Mouse (Mus musculus): ENCODE results near the gene Babam2. TPM values are rescaled to one million over a fixed set of nuclear protein-coding genes. Genes with fewer than 3 reads are reported as not detected.

The Babam2 gene
- polyA plus RNA-seq, 2 experiments, result 15.3 to 21.2 TPM

DNA sequence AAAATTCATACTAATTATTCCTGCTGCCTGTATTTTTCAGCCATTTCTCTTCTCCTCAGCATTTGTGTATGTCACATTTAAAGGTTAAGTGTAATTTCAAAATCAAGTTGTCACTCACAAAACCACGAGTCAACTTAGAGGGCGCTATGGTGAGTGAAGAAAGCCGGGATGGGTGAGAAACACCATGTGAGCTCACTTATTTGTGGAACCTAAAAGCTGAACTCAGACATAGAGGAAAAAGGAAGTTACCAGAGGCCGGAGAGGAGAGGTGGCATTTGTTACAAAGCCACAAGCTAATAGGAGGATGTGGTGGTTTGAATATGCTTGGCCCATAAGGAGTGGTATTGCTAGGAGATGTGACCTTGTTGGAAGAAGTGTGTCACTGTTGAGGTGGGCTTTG, 17.3 kb upstream of the Babam2 start:
- no peak overlapping the region for H3K27ac ChIP-seq
- no peak overlapping the region for H3K9ac ChIP-seq (replicated peaks)
- WGBS (ENCODE audit: insufficient replicate concordance), result 62% methylated on average over 4 of the region's 4 CpGs
- H3K4me1 ChIP-seq (replicated peaks; ENCODE audit: control insufficient read depth in 2 of 2, insufficient read depth in 2 of 2, low read length in 1 of 2), result peaks cover 5% of the 10 kb centered on the region in 2 experiments; a peak in 3 of 4 replicates
- no peak overlapping the region for H3K4me2 ChIP-seq (ENCODE audit: low read depth)
- no peak overlapping the region for H3K4me3 ChIP-seq (ENCODE audit: insufficient read depth in 1 of 2, low read depth in 2 of 2, low read length in 2 of 2)
- H3K36me3 ChIP-seq (replicated peaks; ENCODE audit: control insufficient read depth, insufficient read depth, low read depth), result no peaks in the 10 kb centered on the region
- no peaks in the 10 kb centered on the region for H3K27me3 ChIP-seq (ENCODE audit: control insufficient read depth, insufficient read depth, low read length)
- DNase-seq (ENCODE audit: low read depth in 3 of 3, low spot score in 3 of 3) (no peak), ATAC-seq (ENCODE audit: insufficient read depth) (no peak)
- TF ChIP-seq CTCF (IDR thresholded peaks at IDR 0.05; ENCODE audit: low read depth), result no peak
- no peak for TF ChIP-seq EP300 (IDR thresholded peaks at IDR 0.05; ENCODE audit: low read depth)
- H3K9me3 ChIP-seq (ENCODE audit: control insufficient read depth, low read length), result no peaks in the 10 kb centered on the region

DNA sequence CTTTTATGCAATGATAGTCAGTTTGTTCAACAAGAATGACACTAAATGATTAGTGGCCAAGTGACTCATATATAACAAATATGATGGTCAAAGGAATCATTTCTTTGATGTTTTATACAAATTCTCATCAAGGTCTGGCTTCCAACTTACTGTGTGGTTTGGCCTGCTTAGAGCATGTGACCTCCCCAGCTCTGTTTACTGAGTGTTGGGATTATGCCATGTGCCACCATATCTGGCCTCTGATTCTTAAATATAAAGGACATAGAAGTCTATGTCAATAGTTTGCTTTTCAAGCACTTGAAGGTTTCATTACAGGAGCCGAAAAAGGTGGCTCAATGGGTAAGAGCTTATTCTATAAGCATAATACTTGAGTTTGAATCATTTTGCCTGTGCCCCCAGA, 15.2 kb upstream of the Babam2 start:
- Histone ChIP-seq H3K9me3 (ENCODE audit: control insufficient read depth, low read length) (no peaks in the 10 kb centered on the region), H3K4me2 (ENCODE audit: low read depth) (no peak overlapping the region), H3K4me1 (replicated peaks; ENCODE audit: control insufficient read depth in 2 of 2, insufficient read depth in 2 of 2, low read length in 1 of 2) (peaks cover 14% of the 10 kb centered on the region in 2 experiments), H3K4me3 (ENCODE audit: insufficient read depth in 1 of 2, low read depth in 2 of 2, low read length in 2 of 2) (no peak overlapping the region), H3K36me3 (replicated peaks; ENCODE audit: control insufficient read depth, insufficient read depth, low read depth) (no peaks in the 10 kb centered on the region), H3K9ac (replicated peaks) (no peak overlapping the region), H3K27me3 (ENCODE audit: control insufficient read depth, insufficient read depth, low read length) (no peaks in the 10 kb centered on the region), H3K27ac (no peak overlapping the region)
- ATAC-seq (ENCODE audit: insufficient read depth) (no peak), DNase-seq (ENCODE audit: low read depth in 3 of 3, low spot score in 3 of 3) (no peak)
- 80% methylated on average over 1 of the region's 1 CpGs for WGBS (ENCODE audit: insufficient replicate concordance)
- TF ChIP-seq CTCF (IDR thresholded peaks at IDR 0.05; ENCODE audit: low read depth), result no peak
- no peak for TF ChIP-seq EP300 (IDR thresholded peaks at IDR 0.05; ENCODE audit: low read depth)

- Histone ChIP-seq H3K27me3 (ENCODE audit: control insufficient read depth, insufficient read depth, low read length) (no peaks in the 10 kb centered on the region), H3K4me3 (ENCODE audit: insufficient read depth in 1 of 2, low read depth in 2 of 2, low read length in 2 of 2) (peak overlapping the region; percentile 34 to 49; a peak in 3 of 4 replicates), H3K9ac (replicated peaks) (peak overlapping the region; percentile 48), H3K4me2 (ENCODE audit: low read depth) (peak overlapping the region; percentile 67), H3K36me3 (replicated peaks; ENCODE audit: control insufficient read depth, insufficient read depth, low read depth) (no peaks in the 10 kb centered on the region), H3K4me1 (replicated peaks; ENCODE audit: control insufficient read depth in 2 of 2, insufficient read depth in 2 of 2, low read length in 1 of 2) (peaks cover 23 to 25% of the 10 kb centered on the region in 2 experiments), H3K27ac (peak overlapping the region; percentile 79), H3K9me3 (ENCODE audit: control insufficient read depth, low read length) (no peaks in the 10 kb centered on the region)
- ATAC-seq (ENCODE audit: insufficient read depth), result peak; percentile 99
- WGBS (ENCODE audit: insufficient replicate concordance), result 11% methylated on average over 2 of the region's 2 CpGs
- TF ChIP-seq CTCF (IDR thresholded peaks at IDR 0.05; ENCODE audit: low read depth), result no peak
- peak; percentile 88 for TF ChIP-seq EP300 (IDR thresholded peaks at IDR 0.05; ENCODE audit: low read depth)
- peak; percentile 75 to 78 (median 78) for DNase-seq (ENCODE audit: low read depth in 3 of 3, low spot score in 3 of 3)
These were observed 11.4 kb upstream of the Babam2 start for GRCm38 (mm10) chr5:31686040-31686439.

- peak; percentile 74 for TF ChIP-seq EP300 (IDR thresholded peaks at IDR 0.05; ENCODE audit: low read depth)
- no peak for TF ChIP-seq CTCF (IDR thresholded peaks at IDR 0.05; ENCODE audit: low read depth)
- peak in 1 of 3 experiments; percentile 43 for DNase-seq (ENCODE audit: low read depth in 3 of 3, low spot score in 3 of 3)
- H3K27ac ChIP-seq, result peak overlapping the region; percentile 66
- H3K9ac ChIP-seq (replicated peaks), result 0 out of 2 replicates have a peak overlapping the region, but pooled peaks have one; percentile 23
- H3K4me2 ChIP-seq (ENCODE audit: low read depth), result peak overlapping the region; percentile 25
- no peak overlapping the region for H3K4me3 ChIP-seq (ENCODE audit: insufficient read depth in 1 of 2, low read depth in 2 of 2, low read length in 2 of 2)
- H3K27me3 ChIP-seq (ENCODE audit: control insufficient read depth, insufficient read depth, low read length), result no peaks in the 10 kb centered on the region
- 24% methylated on average over 3 of the region's 3 CpGs for WGBS (ENCODE audit: insufficient replicate concordance)
- peaks cover 23 to 25% of the 10 kb centered on the region in 2 experiments for H3K4me1 ChIP-seq (replicated peaks; ENCODE audit: control insufficient read depth in 2 of 2, insufficient read depth in 2 of 2, low read length in 1 of 2)
- H3K9me3 ChIP-seq (ENCODE audit: control insufficient read depth, low read length), result no peaks in the 10 kb centered on the region
- no peaks in the 10 kb centered on the region for H3K36me3 ChIP-seq (replicated peaks; ENCODE audit: control insufficient read depth, insufficient read depth, low read depth)
- ATAC-seq (ENCODE audit: insufficient read depth), result peak; percentile 32; the same call in 1 of the 2 replicates
These were observed 9.5 kb upstream of the Babam2 start for GRCm38 (mm10) chr5:31687972-31688371.

- no peaks in the 10 kb centered on the region for H3K36me3 ChIP-seq (replicated peaks; ENCODE audit: control insufficient read depth, insufficient read depth, low read depth)
- no peaks in the 10 kb centered on the region for H3K9me3 ChIP-seq (ENCODE audit: control insufficient read depth, low read length)
- H3K4me3 ChIP-seq (ENCODE audit: insufficient read depth in 1 of 2, low read depth in 2 of 2, low read length in 2 of 2), result no peak overlapping the region
- ATAC-seq (ENCODE audit: insufficient read depth) (no peak), DNase-seq (ENCODE audit: low read depth in 3 of 3, low spot score in 3 of 3) (no peak)
- TF ChIP-seq CTCF (IDR thresholded peaks at IDR 0.05; ENCODE audit: low read depth) (no peak), EP300 (IDR thresholded peaks at IDR 0.05; ENCODE audit: low read depth) (no peak)
- H3K27ac ChIP-seq, result no peak overlapping the region
- no peaks in the 10 kb centered on the region for H3K27me3 ChIP-seq (ENCODE audit: control insufficient read depth, insufficient read depth, low read length)
- no peak overlapping the region for H3K9ac ChIP-seq (replicated peaks)
- peaks cover 10% of the 10 kb centered on the region in 2 experiments for H3K4me1 ChIP-seq (replicated peaks; ENCODE audit: control insufficient read depth in 2 of 2, insufficient read depth in 2 of 2, low read length in 1 of 2)
- H3K4me2 ChIP-seq (ENCODE audit: low read depth), result no peak overlapping the region
These were observed 4.3 kb upstream of the Babam2 start for GRCm38 (mm10) chr5:31693191-31693590.
